Mouse (Mus musculus): ENCODE measurements around the gene Rai2. TPM values are rescaled to one million over a fixed set of nuclear protein-coding genes. Genes with fewer than 3 reads are reported as not detected.

Rai2 gene
- 14.0 and 15.4 TPM in 2 replicates for polyA plus RNA-seq (2012; rRNA removed)

DNA sequence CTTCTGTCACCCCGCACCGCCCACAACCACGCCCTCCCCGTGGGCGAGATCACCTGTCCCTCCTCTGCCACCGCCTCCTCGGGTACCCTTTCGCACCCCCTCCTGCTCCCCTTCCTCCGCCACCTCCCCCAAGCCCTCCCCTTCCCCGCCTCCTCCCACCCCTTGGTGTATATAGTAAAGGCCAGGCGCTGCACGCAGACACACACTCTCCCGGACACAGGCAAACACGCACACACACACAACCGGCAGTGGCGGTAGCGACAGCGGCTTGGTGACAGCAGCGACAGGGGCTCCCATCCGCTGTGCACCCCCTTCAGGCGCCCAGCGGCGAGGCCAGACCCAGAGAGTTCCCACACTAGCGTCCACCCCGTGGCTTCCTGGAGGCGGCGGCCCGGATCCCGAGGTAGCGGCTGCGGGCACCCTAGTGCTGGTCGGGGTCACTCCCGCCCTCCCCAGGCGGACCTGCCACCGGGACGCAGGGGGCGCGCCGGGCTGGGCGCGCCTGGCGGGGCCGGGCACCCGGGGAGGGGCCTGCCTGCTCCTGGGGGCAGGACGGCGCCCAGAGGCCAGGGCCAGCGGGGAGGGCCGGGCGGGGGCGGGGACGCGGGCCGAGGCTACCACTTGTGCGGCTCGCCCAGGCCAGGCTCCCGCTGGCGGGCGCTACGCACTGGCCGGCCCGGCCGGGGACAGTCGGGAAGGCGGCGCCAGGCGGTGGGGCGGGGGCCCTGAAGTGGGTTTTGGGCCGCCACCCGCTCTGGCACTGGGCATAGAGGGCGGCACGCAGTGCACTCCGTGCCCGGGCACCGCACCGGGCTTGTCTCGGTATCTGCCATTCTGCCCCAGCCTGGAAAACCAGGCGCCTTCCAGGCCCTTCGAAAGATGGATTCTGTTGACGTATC is at the start of gene Rai2:
TSS of gene Rai2 (plus strand) at position 205 of the 899 bp plus-strand sequence.

Data from central nervous system, embryonic 14 days (tissue).